Mouse (Mus musculus): ENCODE measurements around the gene Ppp1r3e. TPM values are rescaled to one million over a fixed set of nuclear protein-coding genes. Genes with fewer than 3 reads are reported as not detected.

Ppp1r3e gene
- polyA plus RNA-seq (2015; fragmentation: Nextera tagmentation; extraction: Ambion mirVana) = 0.97 and 2.3 TPM in 2 replicates

GRCm38 (mm10) chr14:54877048-54877715, at the start of gene Ppp1r3e:
Gene Ppp1r3e, minus strand, starts transcription at chr14:54877550.

GRCm38 (mm10) chr14:54925349-54926342, 48.3 kb upstream of the Ppp1r3e start, which contains the start of gene Efs:
Gene Efs, minus strand, starts transcription at chr14:54926126.

GRCm38 (mm10) chr14:54912886-54913285, 35.5 kb upstream of the Ppp1r3e start, which contains the start of gene Slc22a17:
Gene Slc22a17, minus strand, starts transcription at chr14:54913132.

GRCm38 (mm10) chr14:54892200-54892599, 14.8 kb upstream of the Ppp1r3e start, which contains the start of gene Pabpn1:
Gene Pabpn1, plus strand, starts transcription at chr14:54892500.

GRCm38 (mm10) chr14:54883154-54884021, 6.0 kb upstream of the Ppp1r3e start, which contains the start of the genes Bcl2l2 and Gm20521:
Gene Bcl2l2, plus strand, starts transcription at chr14:54883377.
Gene Gm20521, plus strand, starts transcription at chr14:54883441.

GRCm38 (mm10) chr14:54870861-54871260, 6.5 kb downstream of the Ppp1r3e start, which contains the start of gene Homez:
Gene Homez, minus strand, starts transcription at chr14:54870961.

Other genes starting within 250 kb of the Ppp1r3e start
- gene Gm17606, start 236.6 kb downstream of the Ppp1r3e start, polyA plus RNA-seq (2015; fragmentation: Nextera tagmentation; extraction: Ambion mirVana) = not detected in 2 replicates
- 0.33 and 0.40 TPM in 2 replicates for gene Cdh24, start 236.2 kb downstream of the Ppp1r3e start, polyA plus RNA-seq (2015; fragmentation: Nextera tagmentation; extraction: Ambion mirVana)
- 44.2 and 47.3 TPM in 2 replicates for gene 1700123O20Rik, start 191.3 kb downstream of the Ppp1r3e start, polyA plus RNA-seq (2015; fragmentation: Nextera tagmentation; extraction: Ambion mirVana)
- 42.8 and 46.2 TPM in 2 replicates for gene Acin1, start 190.6 kb downstream of the Ppp1r3e start, polyA plus RNA-seq (2015; fragmentation: Nextera tagmentation; extraction: Ambion mirVana)
- 0.11 and 0.12 TPM in 2 replicates for gene Gm29776, start 178.7 kb downstream of the Ppp1r3e start, polyA plus RNA-seq (2015; fragmentation: Nextera tagmentation; extraction: Ambion mirVana)
- gene Cebpe, start 165.4 kb downstream of the Ppp1r3e start, polyA plus RNA-seq (2015; fragmentation: Nextera tagmentation; extraction: Ambion mirVana) = not detected in 2 replicates
- 3.8 and 5.9 TPM in 2 replicates for gene Slc7a8, start 95.6 kb downstream of the Ppp1r3e start, polyA plus RNA-seq (2015; fragmentation: Nextera tagmentation; extraction: Ambion mirVana)
- not detected in 2 replicates for gene Rnf212b, start 63.4 kb downstream of the Ppp1r3e start, polyA plus RNA-seq (2015; fragmentation: Nextera tagmentation; extraction: Ambion mirVana)
- 3.6 and 4.1 TPM in 2 replicates for gene Homez, start 6.6 kb downstream of the Ppp1r3e start, polyA plus RNA-seq (2015; fragmentation: Nextera tagmentation; extraction: Ambion mirVana)
- gene Bcl2l2, start 5.8 kb upstream of the Ppp1r3e start, polyA plus RNA-seq (2015; fragmentation: Nextera tagmentation; extraction: Ambion mirVana) = 2.9 and 3.6 TPM in 2 replicates
- 0.12 and 0.30 TPM in 2 replicates for gene Gm20521, start 5.9 kb upstream of the Ppp1r3e start, polyA plus RNA-seq (2015; fragmentation: Nextera tagmentation; extraction: Ambion mirVana)
- gene Pabpn1, start 14.9 kb upstream of the Ppp1r3e start, polyA plus RNA-seq (2015; fragmentation: Nextera tagmentation; extraction: Ambion mirVana) = 36.7 and 49.3 TPM in 2 replicates
- gene Slc22a17, start 35.6 kb upstream of the Ppp1r3e start, polyA plus RNA-seq (2015; fragmentation: Nextera tagmentation; extraction: Ambion mirVana) = 15.8 and 18.4 TPM in 2 replicates
- 14.8 and 17.7 TPM in 2 replicates for gene Efs, start 48.6 kb upstream of the Ppp1r3e start, polyA plus RNA-seq (2015; fragmentation: Nextera tagmentation; extraction: Ambion mirVana)
- gene Il25, start 55.1 kb upstream of the Ppp1r3e start, polyA plus RNA-seq (2015; fragmentation: Nextera tagmentation; extraction: Ambion mirVana) = 0.45 and 0.50 TPM in 2 replicates
- gene Cmtm5, start 58.7 kb upstream of the Ppp1r3e start, polyA plus RNA-seq (2015; fragmentation: Nextera tagmentation; extraction: Ambion mirVana) = 8.2 and 10.1 TPM in 2 replicates
- gene Myh6, start 89.4 kb upstream of the Ppp1r3e start, polyA plus RNA-seq (2015; fragmentation: Nextera tagmentation; extraction: Ambion mirVana) = 20.8 and 25.5 TPM in 2 replicates
- gene Gm17428, start 99.4 kb upstream of the Ppp1r3e start, polyA plus RNA-seq (2015; fragmentation: Nextera tagmentation; extraction: Ambion mirVana) = not detected in 2 replicates
- 228 and 232 TPM in 2 replicates for gene Myh7, start 117.1 kb upstream of the Ppp1r3e start, polyA plus RNA-seq (2015; fragmentation: Nextera tagmentation; extraction: Ambion mirVana)
- gene Ngdn, start 137.9 kb upstream of the Ppp1r3e start, polyA plus RNA-seq (2015; fragmentation: Nextera tagmentation; extraction: Ambion mirVana) = 42.6 and 46.5 TPM in 2 replicates
- gene Zfhx2, start 214.8 kb upstream of the Ppp1r3e start, polyA plus RNA-seq (2015; fragmentation: Nextera tagmentation; extraction: Ambion mirVana) = 0.94 TPM in 2 replicates
- gene Thtpa, start 217.2 kb upstream of the Ppp1r3e start, polyA plus RNA-seq (2015; fragmentation: Nextera tagmentation; extraction: Ambion mirVana) = 11.7 and 12.7 TPM in 2 replicates
- 5.8 and 6.8 TPM in 2 replicates for gene Ap1g2, start 229.0 kb upstream of the Ppp1r3e start, polyA plus RNA-seq (2015; fragmentation: Nextera tagmentation; extraction: Ambion mirVana)
- gene Jph4, start 239.4 kb upstream of the Ppp1r3e start, polyA plus RNA-seq (2015; fragmentation: Nextera tagmentation; extraction: Ambion mirVana) = 0.37 and 0.58 TPM in 2 replicates

Measured in skeletal muscle tissue, postnatal 0 days (tissue).